Mouse (Mus musculus): Measurements from ENCODE around the gene Bmp10. TPM values are rescaled to one million over a fixed set of nuclear protein-coding genes. Genes with fewer than 3 reads are reported as not detected.

The Bmp10 gene
- polyA plus RNA-seq (2012; ENCODE audit: insufficient read depth, insufficient read length, low replicate concordance, missing spikeins): not detected in 2 replicates

DNA sequence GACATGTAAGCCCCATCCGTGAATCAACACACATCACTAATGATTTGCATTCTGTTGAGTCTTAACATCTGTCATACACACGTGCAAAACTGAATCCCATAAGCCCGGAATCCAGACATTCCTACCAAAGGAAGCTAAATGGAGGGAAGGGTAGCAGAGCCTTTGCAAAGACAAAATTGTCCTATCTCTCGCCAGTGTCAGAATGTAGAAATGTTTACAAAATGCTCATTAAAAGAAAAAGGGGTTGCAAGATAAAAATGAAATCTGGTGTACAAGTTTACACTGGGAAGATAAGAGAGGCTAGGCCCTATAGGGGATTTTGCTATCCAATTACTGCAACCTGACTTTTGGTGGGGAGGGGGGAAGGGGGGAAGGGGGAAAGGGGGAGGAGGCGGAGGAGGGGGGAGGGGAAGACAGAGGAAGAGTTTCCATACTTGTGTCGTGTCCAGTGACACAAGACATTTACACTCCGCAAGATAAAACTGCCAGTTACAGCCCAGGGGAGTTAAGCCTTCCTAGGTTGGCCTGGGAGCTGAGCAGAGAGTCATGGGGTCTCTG is at the start of gene Bmp10:
TSS of gene Bmp10 (plus strand) at position 508 of the 558 bp plus-strand sequence.
- H3K4me1 ChIP-seq (ENCODE audit: control insufficient read depth, insufficient read depth, low read length): peaks cover 4% of the 10 kb centered on the region; the same call in 1 of the 2 replicates
- no peak within 1 kb of the TSS for H3K27ac ChIP-seq (ENCODE audit: insufficient read depth, low read depth, low read length)
- 92% methylated on average over 7 of the region's 7 CpGs for WGBS
- H3K4me3 ChIP-seq (ENCODE audit: insufficient read depth, low read depth, low read length): no peak within 1 kb of the TSS
- TF ChIP-seq CTCF (IDR thresholded peaks at IDR 0.05; ENCODE audit: insufficient read depth, low read depth, low read length): no peak
- no peak for TF ChIP-seq POLR2A (IDR thresholded peaks at IDR 0.05; ENCODE audit: insufficient read depth, low read depth, low read length)

GRCm38 (mm10) chr6:87383926-87384691 is 44.7 kb upstream of the Bmp10 start:
- Histone ChIP-seq H3K4me3 (ENCODE audit: insufficient read depth, low read depth, low read length) (peak overlapping the region; percentile 16), H3K27ac (ENCODE audit: insufficient read depth, low read depth, low read length) (no peak overlapping the region), H3K4me1 (ENCODE audit: control insufficient read depth, insufficient read depth, low read length) (peaks cover 8% of the 10 kb centered on the region)
- 8% methylated on average over 24 of the region's 24 CpGs for WGBS
- TF ChIP-seq CTCF (IDR thresholded peaks at IDR 0.05; ENCODE audit: insufficient read depth, low read depth, low read length): no peak
- TF ChIP-seq POLR2A (IDR thresholded peaks at IDR 0.05; ENCODE audit: insufficient read depth, low read depth, low read length): no peak

DNA sequence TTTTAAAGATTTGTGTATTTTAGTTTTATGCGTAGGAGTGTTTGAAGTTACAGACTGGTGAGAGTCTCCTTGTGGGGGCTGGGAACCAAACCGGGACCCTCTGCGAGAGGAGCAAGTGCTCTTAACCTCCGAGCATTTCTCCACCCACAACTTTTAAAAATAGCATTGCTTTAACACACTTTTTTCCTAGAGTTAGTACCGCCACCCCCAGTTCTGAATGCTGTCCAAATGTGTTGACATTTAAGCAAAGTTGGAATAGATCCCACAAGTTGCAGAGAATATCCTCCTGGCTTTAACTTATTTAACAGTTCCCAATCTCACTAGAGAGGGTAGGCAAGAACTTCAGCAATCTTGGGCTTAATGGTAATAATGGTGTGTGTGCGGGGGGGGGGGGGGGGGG is 44.0 kb upstream of the Bmp10 start:
- Histone ChIP-seq H3K27ac (ENCODE audit: insufficient read depth, low read depth, low read length) (no peak overlapping the region), H3K4me3 (ENCODE audit: insufficient read depth, low read depth, low read length) (no peak overlapping the region), H3K4me1 (ENCODE audit: control insufficient read depth, insufficient read depth, low read length) (peaks cover 8% of the 10 kb centered on the region)
- no peak for TF ChIP-seq CTCF (IDR thresholded peaks at IDR 0.05; ENCODE audit: insufficient read depth, low read depth, low read length)
- no peak for TF ChIP-seq POLR2A (IDR thresholded peaks at IDR 0.05; ENCODE audit: insufficient read depth, low read depth, low read length)
- 35% methylated on average over 6 of the region's 6 CpGs for WGBS

DNA sequence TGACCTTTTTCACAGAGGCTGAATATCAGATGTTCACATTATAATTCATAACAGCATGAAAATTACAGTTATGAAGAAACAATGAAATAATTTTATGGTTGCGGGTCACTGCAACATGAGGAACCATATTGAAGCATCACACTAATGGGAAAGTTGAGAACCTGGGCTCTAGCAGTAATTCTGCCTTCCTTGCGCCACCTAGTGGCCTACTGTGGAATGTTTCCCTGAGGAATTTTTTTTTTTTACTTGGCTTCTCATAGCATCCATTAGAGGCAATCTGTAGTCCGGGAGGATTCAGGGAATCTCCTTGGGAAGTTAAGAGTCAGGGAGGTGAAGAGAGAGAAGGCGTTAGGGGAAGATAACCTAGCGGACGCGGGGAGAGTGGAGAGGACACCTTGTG is 42.6 kb upstream of the Bmp10 start:
- Histone ChIP-seq H3K27ac (ENCODE audit: insufficient read depth, low read depth, low read length) (no peak overlapping the region), H3K4me1 (ENCODE audit: control insufficient read depth, insufficient read depth, low read length) (peaks cover 8% of the 10 kb centered on the region), H3K4me3 (ENCODE audit: insufficient read depth, low read depth, low read length) (no peak overlapping the region)
- WGBS: 11% methylated on average over 7 of the region's 7 CpGs
- TF ChIP-seq POLR2A (IDR thresholded peaks at IDR 0.05; ENCODE audit: insufficient read depth, low read depth, low read length) (no peak), CTCF (IDR thresholded peaks at IDR 0.05; ENCODE audit: insufficient read depth, low read depth, low read length) (no peak)

- Histone ChIP-seq H3K4me3 (ENCODE audit: insufficient read depth, low read depth, low read length) (no peak overlapping the region), H3K27ac (ENCODE audit: insufficient read depth, low read depth, low read length) (no peak overlapping the region), H3K4me1 (ENCODE audit: control insufficient read depth, insufficient read depth, low read length) (peaks cover 8% of the 10 kb centered on the region)
- 68% methylated on average over 10 of the region's 10 CpGs for WGBS
- no peak for TF ChIP-seq POLR2A (IDR thresholded peaks at IDR 0.05; ENCODE audit: insufficient read depth, low read depth, low read length)
These were observed 42.1 kb upstream of the Bmp10 start for GRCm38 (mm10) chr6:87386681-87387080.

- Histone ChIP-seq H3K4me3 (ENCODE audit: insufficient read depth, low read depth, low read length) (no peak within 1 kb of the TSS), H3K4me1 (ENCODE audit: control insufficient read depth, insufficient read depth, low read length) (peaks cover 7% of the 10 kb centered on the region), H3K27ac (ENCODE audit: insufficient read depth, low read depth, low read length) (no peak within 1 kb of the TSS)
- WGBS: 78% methylated on average over 7 of the region's 7 CpGs
- TF ChIP-seq POLR2A (IDR thresholded peaks at IDR 0.05; ENCODE audit: insufficient read depth, low read depth, low read length) (no peak), CTCF (IDR thresholded peaks at IDR 0.05; ENCODE audit: insufficient read depth, low read depth, low read length) (no peak)
These were observed 39.9 kb upstream of the Bmp10 start, which contains the start of gene Gkn3 for GRCm38 (mm10) chr6:87388877-87389276. Gene Gkn3 (minus strand): TSS chr6:87388935.

DNA sequence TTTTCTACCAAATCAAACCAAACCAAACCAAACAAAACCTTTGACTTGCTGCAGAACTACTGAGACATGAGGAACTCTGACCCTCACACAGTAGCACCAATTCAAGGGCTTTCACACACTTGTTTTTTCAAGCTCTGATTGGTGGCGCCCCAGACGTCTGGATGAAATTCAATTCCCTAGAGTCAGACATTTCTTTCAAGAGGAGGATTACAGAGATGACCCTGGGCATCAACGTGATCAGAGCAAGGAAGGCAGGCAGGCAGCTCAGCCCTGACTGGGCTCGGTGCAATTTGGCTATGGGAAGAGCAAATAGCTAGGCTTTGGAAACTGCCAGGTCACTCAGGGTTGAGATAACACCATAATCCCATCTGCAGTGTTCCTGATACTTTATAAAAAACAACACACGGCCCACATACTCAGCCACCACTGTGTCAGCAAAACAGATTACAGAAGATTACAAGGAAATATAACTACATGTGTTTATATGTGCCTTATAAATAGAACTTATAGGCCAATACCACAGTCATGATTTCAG is 39.3 kb upstream of the Bmp10 start:
- WGBS: 72% methylated on average over 5 of the region's 5 CpGs
- Histone ChIP-seq H3K27ac (ENCODE audit: insufficient read depth, low read depth, low read length) (no peak overlapping the region), H3K4me1 (ENCODE audit: control insufficient read depth, insufficient read depth, low read length) (peaks cover 3% of the 10 kb centered on the region), H3K4me3 (ENCODE audit: insufficient read depth, low read depth, low read length) (no peak overlapping the region)
- TF ChIP-seq POLR2A (IDR thresholded peaks at IDR 0.05; ENCODE audit: insufficient read depth, low read depth, low read length) (no peak), CTCF (IDR thresholded peaks at IDR 0.05; ENCODE audit: insufficient read depth, low read depth, low read length) (no peak)

- no peak overlapping the region for H3K27ac ChIP-seq (ENCODE audit: insufficient read depth, low read depth, low read length)
- H3K4me1 ChIP-seq (ENCODE audit: control insufficient read depth, insufficient read depth, low read length): no peaks in the 10 kb centered on the region; the same call in 1 of the 2 replicates
- H3K4me3 ChIP-seq (ENCODE audit: insufficient read depth, low read depth, low read length): no peak overlapping the region
- whole genome bisulfite sequencing: 65% methylated on average over 8 of the region's 8 CpGs
- TF ChIP-seq POLR2A (IDR thresholded peaks at IDR 0.05; ENCODE audit: insufficient read depth, low read depth, low read length): no peak
- no peak for TF ChIP-seq CTCF (IDR thresholded peaks at IDR 0.05; ENCODE audit: insufficient read depth, low read depth, low read length)
These were observed 35.2 kb upstream of the Bmp10 start for GRCm38 (mm10) chr6:87393466-87394205.
